Comparison of ENCODE assay signal across 13 mouse cellular contexts in the genomic region with DNA sequence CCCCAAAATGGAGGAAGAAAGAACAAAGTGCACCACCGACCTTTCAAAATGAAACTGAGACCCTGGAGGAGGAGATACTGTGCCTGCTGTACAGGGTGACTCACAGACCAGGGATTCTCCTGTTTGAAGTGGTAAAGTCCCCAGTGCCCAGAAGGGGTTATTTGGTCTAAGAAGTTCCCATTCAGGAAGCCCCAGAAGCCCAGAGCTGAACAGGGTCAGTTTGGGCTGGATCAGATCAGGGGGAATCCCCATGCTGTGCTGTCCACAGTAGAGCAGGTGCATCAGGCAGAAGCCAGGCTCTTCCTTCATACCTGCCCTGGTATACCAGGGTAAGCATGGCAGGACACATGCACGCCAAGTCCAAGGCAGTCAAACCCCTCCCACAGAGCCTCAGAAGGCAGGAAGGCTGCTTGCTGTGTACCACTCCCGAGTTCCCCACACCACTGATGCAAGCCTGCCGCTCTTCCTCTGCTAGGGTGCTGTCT. TPM values are rescaled to one million over a fixed set of nuclear protein-coding genes. Genes with fewer than 3 reads are reported as not detected.
DNase-seq lines count a peak whose midpoint lies in the region; ATAC-seq lines count a peak whose summit lies in the region.
"Had no signal": no experiment of that assay in that cellular context is flagged by ENCODE, and none has a peak within 500 bp of the region (broad histone marks: within the 10 kb centered on the region; RNA-seq: fewer than 3 reads in every experiment).

No protein-coding gene starts in this region.

- H3K4me2 ChIP-seq in liver, embryonic 16.5 days (ENCODE audit: low read depth, low read length): 0 out of 2 replicates have a peak overlapping the region, but pooled peaks have one; percentile 25
- H3K4me2 ChIP-seq in neural tube, embryonic 15.5 days: no peak overlapping the region
- H3K4me2 ChIP-seq in hindbrain, embryonic 11.5 days (replicated peaks; ENCODE audit: low read depth, low read length): no peak overlapping the region

- H3K27me3 ChIP-seq in liver, embryonic 16.5 days (ENCODE audit: control insufficient read depth, insufficient read depth, low read depth, low read length): no peaks in the 10 kb centered on the region
- H3K27me3 ChIP-seq in neural tube, embryonic 15.5 days (replicated peaks): no peaks in the 10 kb centered on the region
- no peaks in the 10 kb centered on the region for H3K27me3 ChIP-seq in hindbrain, embryonic 11.5 days (ENCODE audit: control insufficient read depth, insufficient read depth, low read length)
- H3K27me3 ChIP-seq: liver, embryonic 13.5 days had no signal

- no peak for ATAC-seq in liver, embryonic 16.5 days (ENCODE audit: low read depth)
- ATAC-seq in neural tube, embryonic 15.5 days (ENCODE audit: low FRiP score): no peak
- ATAC-seq in hindbrain, embryonic 11.5 days (ENCODE audit: low FRiP score): no peak

- no peaks in the 10 kb centered on the region for H3K4me1 ChIP-seq in liver, embryonic 16.5 days (ENCODE audit: control insufficient read depth, low read depth, low read length)
- H3K4me1 ChIP-seq in neural tube, embryonic 15.5 days: peaks cover 5% of the 10 kb centered on the region
- no peaks in the 10 kb centered on the region for H3K4me1 ChIP-seq in hindbrain, embryonic 11.5 days (replicated peaks; ENCODE audit: control insufficient read depth, insufficient read depth, low read length)
- H3K4me1 ChIP-seq: liver, embryonic 13.5 days had no signal

- WGBS in liver, embryonic 16.5 days (ENCODE audit: insufficient replicate concordance): 35% methylated on average over 4 of the region's 4 CpGs
- whole genome bisulfite sequencing in neural tube, embryonic 15.5 days: 69% methylated on average over 4 of the region's 4 CpGs
- 75% methylated on average over 4 of the region's 4 CpGs for WGBS in hindbrain, embryonic 11.5 days

- H3K36me3 ChIP-seq in liver, embryonic 16.5 days (ENCODE audit: control insufficient read depth, insufficient read depth): no peaks in the 10 kb centered on the region
- H3K36me3 ChIP-seq in neural tube, embryonic 15.5 days: no peaks in the 10 kb centered on the region
- no peaks in the 10 kb centered on the region for H3K36me3 ChIP-seq in hindbrain, embryonic 11.5 days (ENCODE audit: control insufficient read depth, insufficient read depth, low read length)
- H3K36me3 ChIP-seq: liver, embryonic 13.5 days had no signal

- no peak overlapping the region for H3K4me3 ChIP-seq in liver, embryonic 16.5 days (ENCODE audit: low read depth, low read length)
- H3K4me3 ChIP-seq in neural tube, embryonic 15.5 days (replicated peaks): no peak overlapping the region
- no peak overlapping the region for H3K4me3 ChIP-seq in hindbrain, embryonic 11.5 days (ENCODE audit: low read depth, low read length)
- H3K4me3 ChIP-seq: liver, embryonic 13.5 days had no signal

- no peaks in the 10 kb centered on the region for H3K9me3 ChIP-seq in liver, embryonic 16.5 days (replicated peaks; ENCODE audit: control insufficient read depth, low read length)
- no peaks in the 10 kb centered on the region for H3K9me3 ChIP-seq in neural tube, embryonic 15.5 days (replicated peaks)
- no peaks in the 10 kb centered on the region for H3K9me3 ChIP-seq in hindbrain, embryonic 11.5 days (ENCODE audit: control insufficient read depth, low read length)
- H3K9me3 ChIP-seq: liver, embryonic 13.5 days had no signal

- peak; percentile 60 for DNase-seq in gastrocnemius, adult 18-20 months (ENCODE audit: low spot score)
- no peak for DNase-seq in gastrocnemius, postnatal 4 days (ENCODE audit: low spot score in 2 of 2)
- peak; percentile 67 for DNase-seq in A20 (ENCODE audit: low read depth, low spot score)
- peak; percentile 11 for DNase-seq in gastrocnemius, postnatal 10 days
- DNase-seq in hindbrain, embryonic 11.5 days (ENCODE audit: low spot score): no peak
- no peak for DNase-seq in right cerebral cortex, adult 2 months (ENCODE audit: low spot score in 2 of 2)
- DNase-seq: adrenal gland, adult 2 months; kidney, adult 9 months; liver, embryonic 13.5 days had no signal

- no peak overlapping the region for H3K9ac ChIP-seq in liver, embryonic 16.5 days (ENCODE audit: low read depth, low read length)
- no peak overlapping the region for H3K9ac ChIP-seq in neural tube, embryonic 15.5 days (replicated peaks)
- H3K9ac ChIP-seq in hindbrain, embryonic 11.5 days (ENCODE audit: low read depth, low read length): no peak overlapping the region
- H3K9ac ChIP-seq: liver, embryonic 13.5 days had no signal

- no peak overlapping the region for H3K27ac ChIP-seq in liver, embryonic 16.5 days (ENCODE audit: low read length)
- no peak overlapping the region for H3K27ac ChIP-seq in neural tube, embryonic 15.5 days (replicated peaks)
- H3K27ac ChIP-seq in hindbrain, embryonic 11.5 days (ENCODE audit: low read depth, low read length): no peak overlapping the region
- H3K27ac ChIP-seq: liver, embryonic 13.5 days had no signal

RNA-seq across cellular contexts. Expression of a gene that starts 2.0 kb away (rescaled TPM):
- total RNA-seq in gastrocnemius, adult 18-20 months (2021): 10 to 100 TPM; 30.3 to 38.4 TPM
- 10 to 100 TPM; 26.3 to 28.7 TPM for total RNA-seq in gastrocnemius, postnatal 4 days (2021)
- total RNA-seq in gastrocnemius, postnatal 10 days (2021): 10 to 100 TPM; 14.4 to 24.4 TPM
- polyA plus RNA-seq in liver, embryonic 16.5 days (2015; fragmentation: Nextera tagmentation; extraction: Ambion mirVana): 21.6 and 26.2 TPM in 2 replicates
- polyA plus RNA-seq in neural tube, embryonic 15.5 days (2015; fragmentation: Nextera tagmentation; extraction: Ambion mirVana): 6.9 and 58.6 TPM in 2 replicates
- polyA plus RNA-seq in hindbrain, embryonic 11.5 days (2014; fragmentation: Nextera tagmentation; extraction: Ambion mirVana): 16.1 and 18.7 TPM in 2 replicates

RNA-seq across cellular contexts. Expression of a gene that starts 21.0 kb away (rescaled TPM):
- total RNA-seq in gastrocnemius, adult 18-20 months (2021): over 10,000 TPM; 19,257 to 20,060 TPM
- 1,000 to 10,000 TPM; 7,757 to 8,026 TPM for total RNA-seq in gastrocnemius, postnatal 4 days (2021)
- total RNA-seq in gastrocnemius, postnatal 10 days (2021): over 10,000 TPM; 11,296 to 12,937 TPM
- polyA plus RNA-seq in liver, embryonic 16.5 days (2015; fragmentation: Nextera tagmentation; extraction: Ambion mirVana): 17.8 and 41.4 TPM in 2 replicates
- polyA plus RNA-seq in neural tube, embryonic 15.5 days (2015; fragmentation: Nextera tagmentation; extraction: Ambion mirVana): 16.4 and 24.8 TPM in 2 replicates
- polyA plus RNA-seq in hindbrain, embryonic 11.5 days (2014; fragmentation: Nextera tagmentation; extraction: Ambion mirVana): 1.4 and 1.7 TPM in 2 replicates
- polyA plus RNA-seq: adrenal gland, adult 2 months had no signal

RNA-seq across cellular contexts. Expression of a gene that starts 28.0 kb away (rescaled TPM):
- total RNA-seq in gastrocnemius, adult 18-20 months (2021): not detected
- not detected for total RNA-seq in gastrocnemius, postnatal 4 days (2021)
- total RNA-seq in gastrocnemius, postnatal 10 days (2021): under 1 TPM in 1 of 2 experiments, not detected in 1; 0.36 TPM
- polyA plus RNA-seq in liver, embryonic 16.5 days (2015; fragmentation: Nextera tagmentation; extraction: Ambion mirVana): 0.14 TPM in 1 of 2 replicates, not detected in the other
- 0.14 TPM in 1 of 2 replicates, not detected in the other for polyA plus RNA-seq in neural tube, embryonic 15.5 days (2015; fragmentation: Nextera tagmentation; extraction: Ambion mirVana)
- polyA plus RNA-seq in hindbrain, embryonic 11.5 days (2014; fragmentation: Nextera tagmentation; extraction: Ambion mirVana): not detected in 2 replicates
- total RNA-seq: adrenal gland, adult 2 months; common myeloid progenitor, adult 5-6 weeks had no signal
- polyA plus RNA-seq: frontal cortex, adult 2 months; liver, embryonic 13.5 days had no signal

RNA-seq across cellular contexts. Expression of a gene that starts 36.0 kb away (rescaled TPM):
- over 10,000 TPM; 35,269 to 35,976 TPM for total RNA-seq in gastrocnemius, adult 18-20 months (2021)
- total RNA-seq in gastrocnemius, postnatal 4 days (2021): over 10,000 TPM in 1 of 2 experiments, 1,000 to 10,000 TPM in 1; 9,881 to 10,830 TPM
- total RNA-seq in gastrocnemius, postnatal 10 days (2021): over 10,000 TPM; 17,146 to 18,824 TPM
- 13.0 and 31.5 TPM in 2 replicates for polyA plus RNA-seq in liver, embryonic 16.5 days (2015; fragmentation: Nextera tagmentation; extraction: Ambion mirVana)
- 14.9 and 26.9 TPM in 2 replicates for polyA plus RNA-seq in neural tube, embryonic 15.5 days (2015; fragmentation: Nextera tagmentation; extraction: Ambion mirVana)
- polyA plus RNA-seq in hindbrain, embryonic 11.5 days (2014; fragmentation: Nextera tagmentation; extraction: Ambion mirVana): 1.7 and 1.9 TPM in 2 replicates
- total RNA-seq: adrenal gland, adult 2 months; common myeloid progenitor, adult 5-6 weeks had no signal
- polyA plus RNA-seq: adrenal gland, adult 2 months had no signal

Comparison
In these comparisons a context has a peak if more than half of its experiments do, and no peak if none do; other contexts are left out.
1. DNase-seq: peak in gastrocnemius, adult 18-20 months (single experiment), A20 (single experiment) and gastrocnemius, postnatal 10 days (single experiment); none in gastrocnemius, postnatal 4 days (0 of 2), hindbrain, embryonic 11.5 days (single experiment) and right cerebral cortex, adult 2 months (0 of 2).